Mouse (Mus musculus) heart, adult 2 months (tissue): ENCODE measurements around the gene Inpp4a. TPM values are rescaled to one million over a fixed set of nuclear protein-coding genes. Genes with fewer than 3 reads are reported as not detected.
A peak's percentile ranks its signal among the peaks of the same experiment; 100 is the strongest.

Experiments
- DNase-seq, 2 experiments: peaks; one replicate each; pipeline ENCODE4 v3.0.0; 2021
- H3K27ac ChIP-seq: fragments of 200-600 bp; 2 replicates; pipeline ENCODE4 v1.8.1; 2022
- H3K27me3 ChIP-seq: fragments of 200-500 bp; 2 replicates; pipeline ENCODE4 v1.6.1; 2012; ENCODE audit warnings: mild to moderate bottlenecking, low read length, inconsistent platforms, mixed read lengths; ENCODE audit not compliant: control insufficient read depth, insufficient read depth
- H3K36me3 ChIP-seq: fragments of 200-500 bp; 2 replicates; pipeline ENCODE4 v1.6.1; 2012; ENCODE audit warnings: low read length, inconsistent platforms; ENCODE audit not compliant: control insufficient read depth, insufficient read depth
- H3K4me1 ChIP-seq: fragments of 200-500 bp; 2 replicates; pipeline ENCODE4 v1.6.1; 2011; ENCODE audit warnings: low read length; ENCODE audit not compliant: control insufficient read depth, insufficient read depth
- H3K4me3 ChIP-seq: fragments of 200-600 bp; 2 replicates; pipeline ENCODE4 v1.8.1; 2022
- H3K79me2 ChIP-seq: fragments of 200-500 bp; replicated peaks from 2 replicates; pipeline ENCODE4 v1.6.1; 2012; ENCODE audit warnings: mild to moderate bottlenecking, inconsistent platforms, low read length, moderate library complexity, mixed read lengths; ENCODE audit not compliant: control insufficient read depth, insufficient read depth
- H3K9ac ChIP-seq: fragments of 200-500 bp; 2 replicates; pipeline ENCODE4 v1.6.1; 2012; ENCODE audit warnings: low read depth, mild to moderate bottlenecking, control low read depth, inconsistent platforms, low read length, mixed read lengths
- CTCF ChIP-seq: fragments of 200-600 bp; IDR thresholded peaks from 2 replicates; pipeline ENCODE4 v1.8.1; 2022; ENCODE audit warnings: antibody characterized with exemption, mild to moderate bottlenecking, moderate library complexity
- EP300 ChIP-seq: fragments of 200-500 bp; IDR thresholded peaks from 2 replicates; pipeline ENCODE4 v1.6.1; 2011; ENCODE audit warnings: low read depth, low read length, control low read depth; ENCODE audit not compliant: insufficient read depth
- POLR2A ChIP-seq: fragments of 200-500 bp; IDR thresholded peaks from 2 replicates; pipeline ENCODE4 v1.6.1; 2011; ENCODE audit warnings: mild to moderate bottlenecking, low read depth, low read length, control low read depth; ENCODE audit not compliant: insufficient read depth
- WGBS: fragments of 180-500 bp; shearing (Covaris S2); methylation state at CpG from one replicate; pipeline ENCODE4 v1.1.7; 2018; 5-methylcytosine and 5-hydroxymethylcytosine counted together
- intact Hi-C: fragments of 180-260 bp; cut with DNase I; formaldehyde crosslinking; loops from one replicate; pipeline ENCODE4 v1.15.1; 2025
- polyA plus RNA-seq: library from polyadenylated mRNA; depleted of rRNA; stranded (reverse); fragments of >200 nt; gene quantifications from 2 replicates; pipeline ENCODE4 v1.2.3, GENCODE M21; 2012
- total RNA-seq, 2 experiments: library from RNA; stranded (reverse); gene quantifications; 2 replicates each; pipeline ENCODE4 v1.2.3; 2021

The Inpp4a gene
- total and polyA plus RNA-seq, 3 experiments = 10.3 to 19.2 (median 18.9) TPM

GRCm38 (mm10) chr1:37336794-37337193 is 37.1 kb downstream of the Inpp4a start:
- TF ChIP-seq POLR2A = no peak
- TF ChIP-seq EP300 = no peak
- TF ChIP-seq CTCF = no peak
- DNase-seq = no peak
- Histone ChIP-seq H3K36me3 (no peaks in the 10 kb centered on the region; the same call in 1 of the 2 replicates), H3K4me1 (peaks cover 12% of the 10 kb centered on the region), H3K4me3 (no peak overlapping the region), H3K9ac (no peak overlapping the region), H3K79me2 (peaks cover 2% of the 10 kb centered on the region; the same call in 1 of the 2 replicates), H3K27ac (no peak overlapping the region), H3K27me3 (no peaks in the 10 kb centered on the region)
- 76% methylated on average over 2 of the region's 2 CpGs for WGBS
- intact Hi-C loops = no loop called here

- 51% methylated on average over 9 of the region's 9 CpGs for WGBS
- H3K4me1 ChIP-seq = peaks cover 14% of the 10 kb centered on the region
- intact Hi-C loops = no loop called here
- no peaks in the 10 kb centered on the region; the same call in 1 of the 2 replicates for H3K36me3 ChIP-seq
- peaks cover 2% of the 10 kb centered on the region; the same call in 1 of the 2 replicates for H3K79me2 ChIP-seq
- TF ChIP-seq CTCF = no peak
- no peak for TF ChIP-seq POLR2A
- TF ChIP-seq EP300 = no peak
- DNase-seq = no peak
- H3K27me3 ChIP-seq = no peaks in the 10 kb centered on the region
- no peak overlapping the region for H3K27ac ChIP-seq
- H3K4me3 ChIP-seq = no peak overlapping the region
- H3K9ac ChIP-seq = no peak overlapping the region
These were observed 37.6 kb downstream of the Inpp4a start for GRCm38 (mm10) chr1:37337273-37337672.

DNA sequence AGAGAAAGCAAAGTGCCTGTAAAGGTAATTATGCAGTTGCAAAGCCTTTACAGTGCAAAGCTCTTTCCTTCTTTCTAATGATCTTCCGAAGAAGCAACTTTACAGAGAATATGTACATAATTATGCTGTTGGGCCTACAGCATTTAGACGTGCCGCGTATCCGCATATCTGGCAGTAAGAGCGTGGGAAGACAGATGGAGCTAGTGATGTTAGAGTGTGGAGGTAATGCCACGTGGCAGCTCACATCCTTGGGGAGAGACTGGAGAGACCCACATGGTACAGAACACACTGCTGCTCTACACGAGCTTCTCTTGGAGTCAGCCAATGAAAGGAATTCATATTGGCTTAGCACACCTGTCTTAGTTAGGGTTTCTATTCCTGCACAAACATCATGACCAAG is 39.5 kb downstream of the Inpp4a start:
- WGBS = 95% methylated on average over 8 of the region's 8 CpGs
- intact Hi-C loops = no loop called here
- peaks cover 2% of the 10 kb centered on the region; the same call in 1 of the 2 replicates for H3K79me2 ChIP-seq

GRCm38 (mm10) chr1:37341347-37341746 is 41.7 kb downstream of the Inpp4a start:
- Histone ChIP-seq H3K36me3 (no peaks in the 10 kb centered on the region), H3K27me3 (no peaks in the 10 kb centered on the region), H3K79me2 (peaks cover 1% of the 10 kb centered on the region; the same call in 1 of the 2 replicates), H3K4me3 (no peak overlapping the region), H3K27ac (no peak overlapping the region), H3K4me1 (peaks cover 8% of the 10 kb centered on the region), H3K9ac (no peak overlapping the region)
- WGBS = 88% methylated on average over 5 of the region's 5 CpGs
- DNase-seq = no peak
- TF ChIP-seq POLR2A (no peak), CTCF (no peak), EP300 (no peak)
- intact Hi-C loops = loop anchor here (5.0 kb wide), 1 partner anchor 46 kb away; no protein-coding TSS in a partner anchor

More for the DNA sequence above, 39.5 kb downstream of the Inpp4a start:
- H3K9ac ChIP-seq = no peak overlapping the region
- H3K4me3 ChIP-seq = no peak overlapping the region
- no peak overlapping the region for H3K27ac ChIP-seq
- peaks cover 8% of the 10 kb centered on the region for H3K4me1 ChIP-seq
- H3K36me3 ChIP-seq = no peaks in the 10 kb centered on the region
- TF ChIP-seq POLR2A = no peak
- TF ChIP-seq EP300 = no peak
- no peak for TF ChIP-seq CTCF
- DNase-seq = no peak
- H3K27me3 ChIP-seq = no peaks in the 10 kb centered on the region

- 53% methylated on average over 4 of the region's 4 CpGs for WGBS
- peaks cover 1% of the 10 kb centered on the region; the same call in 1 of the 2 replicates for H3K79me2 ChIP-seq
- no peak overlapping the region for H3K27ac ChIP-seq
- H3K36me3 ChIP-seq = no peaks in the 10 kb centered on the region
- intact Hi-C loops = loop anchor here (5.0 kb wide), 1 partner anchor 45 kb away; no protein-coding TSS in a partner anchor
- H3K27me3 ChIP-seq = no peaks in the 10 kb centered on the region
- no peak overlapping the region for H3K9ac ChIP-seq
- TF ChIP-seq POLR2A = no peak
- TF ChIP-seq CTCF = no peak
- 0 out of 2 replicates have a peak, but pooled peaks have one; percentile 40 for TF ChIP-seq EP300
- peak in 1 of 2 experiments; percentile 24 for DNase-seq
- peaks cover 9% of the 10 kb centered on the region for H3K4me1 ChIP-seq
- H3K4me3 ChIP-seq = no peak overlapping the region
These were observed 42.2 kb downstream of the Inpp4a start for GRCm38 (mm10) chr1:37341914-37342313.

GRCm38 (mm10) chr1:37342524-37342923 is 42.9 kb downstream of the Inpp4a start:
- DNase-seq = no peak

More at GRCm38 (mm10) chr1:37342524-37342923, 42.9 kb downstream of the Inpp4a start:
- no peak overlapping the region for H3K27ac ChIP-seq
- intact Hi-C loops = loop anchor here (5.0 kb wide), 1 partner anchor 45 kb away; no protein-coding TSS in a partner anchor
- no peak overlapping the region for H3K9ac ChIP-seq
- no peak overlapping the region for H3K4me3 ChIP-seq
- H3K36me3 ChIP-seq = peaks cover under 1% of the 10 kb centered on the region; the same call in 1 of the 2 replicates
- 97% methylated on average over 8 of the region's 8 CpGs for WGBS
- peaks cover 11% of the 10 kb centered on the region for H3K4me1 ChIP-seq
- H3K27me3 ChIP-seq = no peaks in the 10 kb centered on the region
- peaks cover 1% of the 10 kb centered on the region; the same call in 1 of the 2 replicates for H3K79me2 ChIP-seq
- TF ChIP-seq EP300 = no peak
